Mouse (Mus musculus): ENCODE data around the gene Copz2.

DNA sequence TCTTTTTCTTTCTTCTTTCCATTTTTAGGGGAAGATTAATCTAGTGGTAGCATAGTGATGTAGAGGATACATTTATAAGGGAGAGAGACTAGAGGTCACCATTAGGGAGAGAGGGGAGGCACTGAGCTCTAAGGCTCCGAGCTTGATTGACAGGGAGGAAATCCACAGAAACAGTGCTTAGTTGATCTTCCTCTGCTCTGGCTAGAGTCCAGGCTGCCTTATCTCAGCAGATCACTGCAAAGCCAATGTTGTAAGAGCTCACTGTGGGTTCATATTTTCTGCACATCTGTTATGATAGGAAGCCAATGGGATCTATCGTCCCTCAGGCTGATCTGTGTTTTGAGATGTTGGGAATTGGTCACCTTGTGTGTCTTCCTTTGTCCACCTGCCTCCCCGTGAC is 29.0 kb downstream of the Copz2 start:
- TF ChIP-seq POLR2A (IDR thresholded peaks at IDR 0.05; ENCODE audit: low read depth, low read length) (no peak), CTCF (IDR thresholded peaks at IDR 0.05; ENCODE audit: extremely low read depth, insufficient read depth, insufficient read length, insufficient replicate concordance) (no peak)

Data from spleen, adult 2 months (tissue).